Mouse (Mus musculus) neural tube, embryonic 13.5 days (tissue): ENCODE data around the gene Efcab1. TPM values are rescaled to one million over a fixed set of nuclear protein-coding genes. Genes with fewer than 3 reads are reported as not detected.
"Not testable (repeated sequence)": the region's sequence is repeated elsewhere in the genome, so short reads cannot be mapped to it uniquely, and the experiment has no call there.

Source experiments
- ATAC-seq: fragments of 200-750 bp; cut with Nextera tagmentation; 2 replicates; pipeline ENCODE4 v1.8.0; 2017; ENCODE audit warnings: low read depth, mild to moderate bottlenecking, moderate TSS enrichment, moderate library complexity
- H3K27ac ChIP-seq: fragments of 300-500 bp; sonication (generic); replicated peaks from 2 replicates; pipeline ENCODE4 v1.5.1; 2015; ENCODE audit warnings: moderate library complexity, mild to moderate bottlenecking, inconsistent platforms
- H3K27me3 ChIP-seq: fragments of 300-500 bp; sonication (generic); 2 replicates; pipeline ENCODE4 v1.6.1; 2015; ENCODE audit warnings: mild to moderate bottlenecking, inconsistent platforms
- H3K36me3 ChIP-seq: fragments of 300-500 bp; sonication (generic); 2 replicates; pipeline ENCODE4 v1.6.1; 2015; ENCODE audit warnings: mild to moderate bottlenecking, inconsistent platforms
- H3K4me1 ChIP-seq: fragments of 300-500 bp; sonication (generic); replicated peaks from 2 replicates; pipeline ENCODE4 v1.6.1; 2015; ENCODE audit warnings: inconsistent platforms
- H3K4me2 ChIP-seq: fragments of 300-500 bp; sonication (generic); 2 replicates; pipeline ENCODE4 v1.6.1; 2015; ENCODE audit warnings: inconsistent platforms, mild to moderate bottlenecking, moderate library complexity
- H3K4me3 ChIP-seq: fragments of 300-500 bp; sonication (generic); 2 replicates; pipeline ENCODE4 v1.5.1; 2015; ENCODE audit warnings: mild to moderate bottlenecking, inconsistent platforms
- H3K9ac ChIP-seq: fragments of 300-500 bp; sonication (generic); 2 replicates; pipeline ENCODE4 v1.6.1; 2015; ENCODE audit warnings: moderate library complexity, mild to moderate bottlenecking, inconsistent platforms
- H3K9me3 ChIP-seq: fragments of 300-500 bp; sonication (generic); 2 replicates; pipeline ENCODE4 v1.6.1; 2016; ENCODE audit warnings: inconsistent platforms
- WGBS: fragments of 180-500 bp; shearing (Covaris S2); methylation state at CpG from one replicate; pipeline ENCODE4 v1.1.7; 2015; 5-methylcytosine and 5-hydroxymethylcytosine counted together
- polyA plus RNA-seq: library from polyadenylated mRNA; unstranded; fragments of >200 nt; fragmentation: Nextera tagmentation; extraction: Ambion mirVana; gene quantifications from 2 replicates; pipeline ENCODE4 v1.2.1, GENCODE M21; 2015

The Efcab1 gene
- polyA plus RNA-seq: 8.0 and 9.9 TPM in 2 replicates

DNA sequence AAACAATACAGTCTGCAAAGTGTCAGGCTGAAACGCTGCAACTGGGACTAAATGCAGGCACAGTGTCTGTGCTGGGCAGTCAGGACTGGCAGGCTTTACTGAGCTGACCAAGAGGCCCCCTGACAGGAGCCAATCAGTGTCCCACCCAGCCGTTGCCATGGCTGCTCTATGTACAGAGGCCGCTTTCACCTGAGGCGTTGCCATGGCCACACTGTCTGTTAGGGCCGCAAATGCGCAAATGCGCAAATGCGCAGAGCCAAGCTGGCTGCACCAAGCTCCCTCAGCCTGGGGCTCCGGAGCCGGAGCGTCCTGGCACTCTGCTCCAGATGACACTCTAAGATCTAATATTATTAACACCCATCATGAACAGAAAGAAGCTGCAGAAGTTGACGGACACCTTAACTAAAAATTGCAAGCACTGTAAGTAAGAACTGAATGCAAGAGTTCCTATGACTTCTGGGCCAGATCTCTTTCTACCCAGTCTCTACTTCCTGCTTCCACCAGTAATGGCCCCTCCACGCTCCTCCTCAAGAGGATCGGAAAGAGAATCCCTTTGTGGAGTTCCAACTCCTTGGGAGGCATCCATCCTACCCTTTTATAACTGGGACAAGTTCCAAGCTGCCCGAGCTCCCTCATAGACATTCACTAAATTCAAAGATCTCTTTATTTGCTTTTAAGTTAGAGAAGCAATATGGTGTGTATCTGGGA, at the start of gene Efcab1:
TSS of gene Efcab1 (plus strand) at position 214 of the 708 bp plus-strand sequence.
- Histone ChIP-seq H3K4me2 (peak within 1 kb of the TSS; percentile 45), H3K9ac (peak within 1 kb of the TSS; percentile 19; the same call in 1 of the 2 replicates), H3K4me1 (peaks cover 11% of the 10 kb centered on the region), H3K27me3 (no peaks in the 10 kb centered on the region), H3K9me3 (no peaks in the 10 kb centered on the region), H3K4me3 (peak within 1 kb of the TSS; percentile 29), H3K27ac (0 out of 2 replicates have a peak within 1 kb of the TSS, but pooled peaks have one; percentile 42), H3K36me3 (no peaks in the 10 kb centered on the region)
- peak; percentile 100 for ATAC-seq
- 12% methylated on average over 15 of the region's 15 CpGs for WGBS

DNA sequence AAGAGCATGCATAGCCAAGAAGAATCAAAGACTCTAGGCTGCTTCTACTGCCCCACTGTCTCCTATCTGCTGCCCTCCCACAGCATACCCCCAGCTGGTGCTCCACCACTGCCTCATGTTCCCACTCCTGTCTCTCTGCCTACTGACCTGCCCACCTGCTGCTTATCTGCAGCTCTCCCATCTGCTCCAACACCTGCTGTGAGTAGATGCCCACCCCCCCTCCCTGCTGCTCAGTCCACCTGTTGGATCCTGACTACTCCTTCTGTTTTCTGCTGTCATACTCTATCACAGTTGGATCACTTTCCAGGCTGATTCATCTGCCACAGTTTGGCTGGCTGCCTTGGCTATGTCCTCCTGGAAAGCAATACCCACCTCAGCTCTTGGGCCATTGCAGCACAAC, 47.0 kb upstream of the Efcab1 start:
- no peaks in the 10 kb centered on the region for H3K27me3 ChIP-seq
- no peaks in the 10 kb centered on the region for H3K4me1 ChIP-seq
- no peaks in the 10 kb centered on the region for H3K9me3 ChIP-seq
- H3K4me3 ChIP-seq: no peak overlapping the region
- no peaks in the 10 kb centered on the region for H3K36me3 ChIP-seq
- H3K9ac ChIP-seq: no peak overlapping the region
- H3K4me2 ChIP-seq: no peak overlapping the region
- no peak for ATAC-seq
- H3K27ac ChIP-seq: no peak overlapping the region

DNA sequence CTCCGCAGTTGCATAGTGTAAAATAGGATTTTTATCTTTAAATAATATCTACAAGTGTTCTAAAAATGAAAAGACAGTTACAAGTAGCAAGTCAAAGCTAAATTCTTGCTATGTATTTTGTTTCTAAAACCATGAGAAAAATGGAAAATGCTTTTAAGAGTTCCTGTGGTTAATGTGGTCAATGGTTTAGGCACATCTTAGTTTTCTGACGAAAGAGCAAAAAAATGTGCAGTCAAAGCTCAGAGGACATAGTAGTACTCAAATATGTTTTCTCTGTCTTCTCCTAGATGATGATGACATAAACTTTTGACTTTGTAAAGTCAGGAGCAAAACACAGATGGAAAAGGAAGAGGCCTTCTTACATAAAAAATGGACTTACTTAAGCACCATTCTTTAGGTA, 21.5 kb upstream of the Efcab1 start:
- no peak overlapping the region for H3K9ac ChIP-seq
- 90% methylated on average over 2 of the region's 2 CpGs for WGBS
- no peak for ATAC-seq
- no peak overlapping the region for H3K27ac ChIP-seq
- H3K9me3 ChIP-seq: no peaks in the 10 kb centered on the region
- H3K27me3 ChIP-seq: no peaks in the 10 kb centered on the region
- H3K36me3 ChIP-seq: no peaks in the 10 kb centered on the region
- no peak overlapping the region for H3K4me2 ChIP-seq
- no peak overlapping the region for H3K4me3 ChIP-seq
- no peaks in the 10 kb centered on the region for H3K4me1 ChIP-seq

- H3K4me1 ChIP-seq: no peaks in the 10 kb centered on the region
- H3K4me3 ChIP-seq: no peak overlapping the region
- no peaks in the 10 kb centered on the region for H3K36me3 ChIP-seq
- ATAC-seq: no peak
- WGBS: 88% methylated on average over 1 of the region's 1 CpGs
- H3K27me3 ChIP-seq: no peaks in the 10 kb centered on the region
- no peaks in the 10 kb centered on the region for H3K9me3 ChIP-seq
- no peak overlapping the region for H3K27ac ChIP-seq
- H3K9ac ChIP-seq: no peak overlapping the region
- H3K4me2 ChIP-seq: no peak overlapping the region
These were observed 21.0 kb upstream of the Efcab1 start for GRCm38 (mm10) chr16:14885372-14885771.

DNA sequence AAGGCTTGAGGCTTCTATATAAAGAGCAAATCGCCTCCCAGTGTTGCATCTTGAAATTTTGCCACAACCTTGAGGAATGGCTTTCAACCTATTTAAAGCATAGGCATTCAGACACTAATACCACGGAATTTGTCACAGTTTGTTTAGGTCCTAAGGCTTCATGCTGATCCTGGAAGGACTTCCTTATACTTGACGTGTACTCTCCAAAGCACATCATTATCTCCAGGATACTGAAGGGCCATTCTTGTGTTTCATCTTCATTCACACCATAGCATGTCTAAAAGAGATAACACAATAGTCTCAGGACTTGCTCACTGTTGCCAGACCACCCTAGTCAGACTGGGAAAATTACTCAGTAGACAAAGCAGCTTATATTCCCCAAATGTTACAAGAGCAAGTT, 13.9 kb upstream of the Efcab1 start:
- H3K4me2 ChIP-seq: no peak overlapping the region
- H3K9me3 ChIP-seq: no peaks in the 10 kb centered on the region
- H3K4me3 ChIP-seq: no peak overlapping the region
- no peaks in the 10 kb centered on the region for H3K4me1 ChIP-seq
- H3K9ac ChIP-seq: no peak overlapping the region
- H3K27ac ChIP-seq: no peak overlapping the region
- no peaks in the 10 kb centered on the region for H3K36me3 ChIP-seq
- no peak for ATAC-seq
- WGBS: 59% methylated on average over 3 of the region's 3 CpGs
- H3K27me3 ChIP-seq: no peaks in the 10 kb centered on the region

GRCm38 (mm10) chr16:14893864-14894263, 12.5 kb upstream of the Efcab1 start:
- Histone ChIP-seq H3K9ac (no peak overlapping the region), H3K36me3 (no peaks in the 10 kb centered on the region), H3K4me1 (no peaks in the 10 kb centered on the region), H3K27ac (no peak overlapping the region), H3K9me3 (no peaks in the 10 kb centered on the region), H3K27me3 (no peaks in the 10 kb centered on the region), H3K4me2 (no peak overlapping the region), H3K4me3 (no peak overlapping the region)
- no peak for ATAC-seq
- WGBS: 57% methylated on average over 4 of the region's 4 CpGs

GRCm38 (mm10) chr16:14894713-14895112, 11.7 kb upstream of the Efcab1 start:
- Histone ChIP-seq H3K36me3 (no peaks in the 10 kb centered on the region), H3K27ac (no peak overlapping the region), H3K4me1 (no peaks in the 10 kb centered on the region), H3K9ac (no peak overlapping the region), H3K9me3 (no peaks in the 10 kb centered on the region), H3K4me3 (no peak overlapping the region), H3K27me3 (no peaks in the 10 kb centered on the region), H3K4me2 (no peak overlapping the region)
- WGBS: 92% methylated on average over 1 of the region's 1 CpGs
- ATAC-seq: no peak

GRCm38 (mm10) chr16:14895543-14895942, 10.9 kb upstream of the Efcab1 start:
- Histone ChIP-seq H3K9me3 (no peaks in the 10 kb centered on the region), H3K4me3 (no peak overlapping the region), H3K27me3 (no peaks in the 10 kb centered on the region), H3K4me1 (no peaks in the 10 kb centered on the region), H3K9ac (no peak overlapping the region), H3K36me3 (no peaks in the 10 kb centered on the region), H3K4me2 (no peak overlapping the region), H3K27ac (no peak overlapping the region)
- WGBS: 84% methylated on average over 2 of the region's 2 CpGs
- no peak for ATAC-seq

- H3K4me2 ChIP-seq, ATAC-seq, H3K4me3 ChIP-seq, H3K36me3 ChIP-seq, H3K27me3 ChIP-seq, H3K9ac ChIP-seq, H3K4me1 ChIP-seq, H3K27ac ChIP-seq, H3K9me3 ChIP-seq: not testable (repeated sequence)
- WGBS: 55% methylated on average over 3 of the region's 3 CpGs
These were observed 24.3 kb downstream of the Efcab1 start for GRCm38 (mm10) chr16:14930711-14931110.

DNA sequence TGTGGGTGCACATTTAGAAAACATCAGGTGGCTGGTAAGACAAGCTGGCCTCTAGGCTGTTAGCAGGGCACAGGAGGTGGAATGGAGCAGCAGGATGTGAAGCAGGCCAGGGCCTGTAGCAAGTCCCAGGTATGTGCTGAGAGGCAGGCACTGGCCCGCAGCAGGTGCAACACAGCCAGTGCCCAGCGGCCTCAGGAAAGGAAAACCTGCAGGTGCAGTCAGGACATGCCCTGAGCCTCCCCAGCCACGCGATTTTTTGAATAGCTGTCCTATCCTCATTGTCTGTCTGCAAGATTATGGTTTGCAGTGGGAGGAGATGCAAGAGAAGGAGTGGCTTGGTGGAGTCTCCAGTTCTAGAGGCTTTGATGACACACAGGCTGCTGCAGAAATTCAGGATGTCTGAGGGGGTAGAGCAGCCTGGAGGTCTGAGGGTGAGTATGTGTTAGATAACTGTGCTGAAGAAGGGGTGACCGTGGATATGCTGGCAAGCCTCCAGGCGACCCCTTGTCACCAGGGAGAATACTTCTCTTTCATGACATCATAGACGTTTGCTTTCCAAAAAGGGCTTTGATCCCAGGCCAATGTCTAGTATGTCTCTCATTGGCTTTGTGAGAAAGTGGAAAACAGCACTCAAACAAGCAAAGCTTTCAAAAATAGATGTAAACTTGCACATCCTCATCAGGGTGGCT, 30.2 kb downstream of the Efcab1 start:
- ATAC-seq, H3K27me3 ChIP-seq, H3K36me3 ChIP-seq, H3K4me2 ChIP-seq, H3K4me1 ChIP-seq, H3K9me3 ChIP-seq, H3K9ac ChIP-seq, H3K4me3 ChIP-seq, H3K27ac ChIP-seq: not testable (repeated sequence)
- 62% methylated on average over 7 of the region's 7 CpGs for WGBS

- Histone ChIP-seq H3K27me3 (no peaks in the 10 kb centered on the region), H3K4me2 (no peak overlapping the region), H3K27ac (no peak overlapping the region), H3K9me3 (no peaks in the 10 kb centered on the region), H3K36me3 (no peaks in the 10 kb centered on the region), H3K4me1 (no peaks in the 10 kb centered on the region), H3K9ac (no peak overlapping the region), H3K4me3 (no peak overlapping the region)
- no peak for ATAC-seq
- WGBS: 89% methylated on average over 1 of the region's 1 CpGs
These were observed 33.1 kb downstream of the Efcab1 start for GRCm38 (mm10) chr16:14939552-14939951.

GRCm38 (mm10) chr16:14939994-14940715, 33.7 kb downstream of the Efcab1 start:
- no peak for ATAC-seq
- Histone ChIP-seq H3K27me3 (no peaks in the 10 kb centered on the region), H3K4me1 (no peaks in the 10 kb centered on the region), H3K9ac (no peak overlapping the region), H3K36me3 (no peaks in the 10 kb centered on the region), H3K4me3 (no peak overlapping the region), H3K4me2 (no peak overlapping the region), H3K27ac (no peak overlapping the region), H3K9me3 (no peaks in the 10 kb centered on the region)
- WGBS: 79% methylated on average over 1 of the region's 1 CpGs
